Mouse (Mus musculus) naive thymus-derived CD4-positive, alpha-beta T cell, adult 2 months (primary cell): Measurements from ENCODE around the gene Rasgrp1.
A peak's percentile ranks its signal among the peaks of the same experiment; 100 is the strongest.

Experiments
- DNase-seq: peaks from one replicate; pipeline ENCODE4 v3.0.0-alpha.2; 2011; ENCODE audit warnings: low read depth

Rasgrp1 gene

GRCm38 (mm10) chr2:117335552-117336188 is 7.1 kb downstream of the Rasgrp1 start:
- peak; percentile 59 for DNase-seq

DNA sequence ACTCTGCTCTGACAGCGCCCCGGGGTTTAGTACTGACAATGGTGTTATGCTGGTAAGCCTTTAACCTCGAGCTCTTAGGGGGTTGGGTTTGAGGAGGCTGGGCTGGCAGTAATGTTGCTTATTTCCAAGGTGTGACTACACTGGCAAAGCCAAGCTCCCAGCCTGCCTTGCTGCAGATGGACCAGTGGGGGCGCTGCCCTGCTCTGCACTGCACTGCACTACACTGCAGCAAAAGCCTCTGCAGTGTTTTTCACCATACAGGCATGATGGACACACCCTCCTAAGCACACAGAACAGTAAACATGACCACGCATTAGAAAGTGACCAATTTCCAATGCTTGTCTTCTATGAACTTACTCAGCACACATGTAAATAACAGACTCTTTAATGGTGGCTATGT is 11.2 kb downstream of the Rasgrp1 start:
- DNase-seq: peak; percentile 77

DNA sequence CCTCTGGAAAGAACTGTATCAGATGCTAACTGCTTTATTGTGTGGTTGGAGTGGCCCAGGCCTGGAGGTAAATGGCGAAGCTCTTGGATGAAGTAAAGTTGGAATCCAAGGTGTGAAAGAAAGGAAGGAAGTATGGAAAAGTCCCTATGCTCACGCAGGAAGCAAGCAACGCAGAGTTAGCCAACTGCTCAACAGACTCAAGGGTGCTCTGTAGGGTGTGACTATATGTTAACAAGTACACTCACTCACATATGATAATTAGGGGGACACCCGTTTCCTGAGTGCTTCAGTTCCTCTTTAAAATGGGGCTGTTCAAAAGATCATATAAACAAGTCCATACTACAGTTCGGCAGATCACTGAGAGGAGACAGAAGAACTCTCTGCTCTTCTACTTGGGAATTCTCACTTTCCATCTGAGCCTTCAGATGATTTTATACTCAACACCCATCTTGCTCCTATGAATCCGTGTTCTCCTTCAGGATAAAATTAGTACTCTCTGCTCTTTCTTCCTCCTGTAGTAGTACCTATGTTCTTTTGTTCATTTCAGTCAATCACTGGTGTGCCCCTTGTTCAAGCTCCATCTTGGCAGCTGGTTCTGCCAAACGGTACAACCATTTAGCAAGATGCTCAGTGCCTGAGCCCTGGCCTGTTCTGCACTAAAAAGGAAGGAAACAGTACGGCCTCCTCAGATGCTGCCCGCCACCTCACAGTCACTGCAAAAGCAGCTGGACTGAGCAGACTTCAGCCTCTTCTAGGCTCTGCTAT is 14.1 kb downstream of the Rasgrp1 start:
- DNase-seq: peak; percentile 59

GRCm38 (mm10) chr2:117322399-117322798 is 20.4 kb downstream of the Rasgrp1 start:
- DNase-seq: peak; percentile 54

DNA sequence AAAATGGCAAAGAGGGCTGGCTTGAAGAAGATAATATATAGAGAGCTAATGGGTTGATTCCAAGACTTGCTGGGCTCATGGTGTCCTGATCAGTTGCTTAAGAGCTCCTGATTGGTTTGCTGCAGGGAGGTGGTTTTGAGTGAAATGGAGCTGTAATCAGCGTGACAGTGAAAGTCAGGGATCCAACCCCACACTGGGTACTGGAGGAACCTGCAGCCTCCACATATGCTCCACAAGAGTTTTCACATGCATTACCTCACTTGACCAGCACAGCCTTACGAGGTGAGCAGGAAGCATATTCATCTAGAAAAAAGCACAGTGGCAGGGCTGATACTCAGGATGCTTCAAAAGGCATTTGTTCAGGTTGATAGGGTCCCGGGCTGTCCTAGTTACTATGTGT is 21.6 kb downstream of the Rasgrp1 start:
- no peak for DNase-seq

- no peak for DNase-seq
These were observed 23.8 kb downstream of the Rasgrp1 start for GRCm38 (mm10) chr2:117318991-117319390.

DNA sequence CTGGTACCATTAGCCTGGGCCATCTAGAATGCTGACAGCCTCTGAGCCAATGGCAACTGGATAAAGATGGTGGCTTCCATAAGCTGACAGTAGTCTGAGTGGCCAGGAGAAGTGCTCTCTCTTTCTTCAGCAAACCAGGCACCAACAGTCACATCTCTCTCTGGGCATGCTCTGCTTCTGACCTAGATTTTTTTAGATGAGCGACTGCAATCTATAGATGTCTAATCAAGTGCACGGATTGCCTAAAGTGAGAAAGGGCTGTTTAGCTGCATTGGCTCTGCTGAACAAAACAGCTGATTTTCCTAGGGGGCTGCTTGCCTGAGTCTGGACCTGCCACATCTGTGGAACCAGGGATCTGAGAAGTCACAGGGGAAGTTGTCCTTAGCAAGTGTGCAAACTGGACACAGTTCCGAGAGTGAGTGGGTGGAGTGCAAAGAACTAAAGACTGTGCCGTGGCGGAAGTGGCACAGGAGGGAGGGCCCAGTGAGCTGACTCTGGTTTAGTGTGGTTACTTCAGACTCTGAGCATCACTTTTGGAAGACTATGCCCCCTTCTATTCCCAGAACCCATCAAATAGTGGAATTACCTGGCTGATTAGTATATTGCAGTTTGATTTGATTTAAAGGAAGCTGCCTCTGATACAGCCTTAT is 29.1 kb downstream of the Rasgrp1 start:
- DNase-seq: peak; percentile 69

DNA sequence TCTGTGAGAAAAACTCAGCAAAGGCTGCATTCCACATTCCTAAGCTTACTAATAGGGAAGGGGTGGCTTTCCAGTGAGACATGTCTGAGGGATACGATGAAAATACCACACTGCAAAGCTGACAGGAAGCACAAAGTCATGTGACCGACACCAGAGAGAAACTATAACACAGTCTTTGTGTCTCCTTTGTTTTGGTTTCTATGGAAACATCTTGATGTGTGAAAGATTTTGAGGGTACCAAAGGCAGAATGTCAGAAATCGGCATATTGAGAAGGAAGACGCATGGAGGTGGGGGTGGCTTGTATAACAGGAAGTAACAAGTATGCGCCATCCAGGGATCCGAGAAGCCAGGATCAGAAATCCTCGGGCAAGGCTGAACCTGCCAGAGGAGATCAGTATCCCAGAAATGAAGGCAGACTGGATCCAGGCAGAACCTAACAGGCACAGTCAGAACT is 30.3 kb downstream of the Rasgrp1 start:
- peak; percentile 84 for DNase-seq

DNA sequence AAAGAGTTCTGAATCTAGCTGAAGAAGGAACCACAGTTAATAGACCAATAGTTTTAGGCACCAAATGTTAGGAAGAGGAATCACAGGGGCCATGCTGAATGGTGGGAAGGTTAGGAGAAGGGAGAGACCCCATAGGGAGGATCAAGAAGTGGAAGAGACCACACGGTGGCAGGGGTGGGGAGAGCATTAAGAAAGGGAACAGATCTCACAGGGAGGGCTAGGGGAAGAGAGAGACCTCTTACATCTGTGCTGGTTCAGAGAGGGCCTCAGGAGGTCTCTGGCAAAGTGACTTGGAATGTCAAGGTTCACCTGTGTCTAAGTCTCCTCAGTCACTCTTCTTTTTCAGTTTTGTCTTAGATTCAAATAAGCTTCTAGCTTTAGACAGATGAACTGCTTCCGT is 30.8 kb downstream of the Rasgrp1 start:
- DNase-seq: no peak

DNA sequence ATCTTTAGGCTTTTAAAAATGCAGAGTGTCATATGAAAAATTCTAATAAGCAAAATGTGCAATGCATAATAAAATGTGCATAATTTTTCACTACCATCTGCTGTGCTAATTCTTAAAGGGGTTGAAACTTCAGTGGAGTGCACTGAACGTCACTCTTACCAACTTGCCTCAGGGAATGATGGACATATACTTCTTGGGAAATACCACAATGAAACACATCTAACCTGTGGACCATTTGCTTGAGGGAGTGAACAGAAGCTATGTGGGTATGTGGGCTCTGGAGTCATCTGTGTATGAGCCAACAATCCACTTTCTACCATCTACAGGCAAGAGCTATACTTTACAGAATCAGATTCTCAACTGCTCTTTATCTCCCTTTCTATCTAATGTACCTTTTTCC is 31.5 kb downstream of the Rasgrp1 start:
- no peak for DNase-seq

- DNase-seq: no peak
These were observed 33.8 kb downstream of the Rasgrp1 start for GRCm38 (mm10) chr2:117309046-117309445.

GRCm38 (mm10) chr2:117307959-117308358 is 34.8 kb downstream of the Rasgrp1 start:
- DNase-seq: no peak

DNA sequence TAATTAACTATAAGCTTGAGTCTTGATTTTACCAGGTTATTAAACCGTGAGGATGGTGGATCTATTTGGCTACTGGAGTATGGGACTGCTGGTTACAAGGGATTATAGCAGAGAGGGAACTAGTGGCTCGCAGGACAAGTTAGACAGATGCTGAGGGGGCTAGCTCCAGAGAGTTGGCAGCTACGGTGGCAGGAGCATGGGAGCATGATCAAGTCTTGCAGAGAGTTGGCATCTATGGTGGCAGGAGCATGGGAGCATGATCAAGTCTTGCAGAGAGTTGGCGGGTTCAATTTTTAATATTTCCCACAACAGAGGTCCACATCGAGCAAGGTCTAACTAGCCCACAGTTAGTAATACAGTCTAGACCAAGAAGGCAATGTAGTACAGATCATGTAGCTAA is 37.9 kb downstream of the Rasgrp1 start:
- DNase-seq: no peak

DNA sequence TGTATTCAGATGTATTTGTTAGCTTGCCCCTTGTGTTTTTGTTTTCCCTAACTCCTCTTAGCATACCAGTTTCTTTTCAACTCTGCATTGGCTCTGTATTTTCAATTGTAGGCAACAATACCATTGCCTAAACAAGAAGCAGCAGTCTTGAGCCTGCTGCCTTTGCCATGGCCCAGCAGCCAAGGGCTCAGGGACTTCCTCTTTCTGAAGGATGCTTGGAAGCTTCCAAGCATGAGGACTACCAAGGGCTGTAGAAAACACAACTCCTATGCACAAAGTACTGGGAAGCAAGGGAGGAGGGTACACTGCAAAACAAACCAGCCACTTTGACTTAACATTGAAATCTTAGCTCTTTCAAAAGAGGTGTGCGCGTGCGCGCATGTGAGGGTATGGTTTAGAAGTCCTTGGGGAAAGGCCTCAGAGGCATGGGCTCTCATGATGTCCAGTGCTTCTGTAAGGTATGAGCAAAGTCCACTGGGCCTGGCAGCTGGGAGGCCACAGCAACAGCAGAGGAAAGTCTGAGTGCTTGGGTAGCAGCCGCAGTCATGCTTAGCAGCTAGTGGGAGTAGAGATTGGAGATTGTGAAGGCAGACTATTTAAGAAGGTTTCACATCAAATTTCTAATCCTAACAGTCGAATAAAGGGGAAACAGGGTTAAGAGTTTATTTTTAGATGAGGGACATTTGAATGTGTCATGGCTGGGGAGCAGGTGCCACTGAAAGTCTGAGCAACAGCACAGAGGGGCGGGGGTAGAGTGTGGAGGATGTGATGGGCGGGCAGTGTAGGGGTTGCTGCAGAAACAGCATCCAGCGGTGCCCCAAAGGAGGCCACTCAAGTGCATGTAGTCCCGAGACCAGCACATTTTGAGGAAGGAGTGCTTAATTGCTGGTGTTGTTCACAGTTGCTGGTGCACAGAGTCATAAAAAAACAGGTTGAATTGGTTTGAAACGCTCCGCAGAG is 39.1 kb downstream of the Rasgrp1 start:
- DNase-seq: no peak

DNA sequence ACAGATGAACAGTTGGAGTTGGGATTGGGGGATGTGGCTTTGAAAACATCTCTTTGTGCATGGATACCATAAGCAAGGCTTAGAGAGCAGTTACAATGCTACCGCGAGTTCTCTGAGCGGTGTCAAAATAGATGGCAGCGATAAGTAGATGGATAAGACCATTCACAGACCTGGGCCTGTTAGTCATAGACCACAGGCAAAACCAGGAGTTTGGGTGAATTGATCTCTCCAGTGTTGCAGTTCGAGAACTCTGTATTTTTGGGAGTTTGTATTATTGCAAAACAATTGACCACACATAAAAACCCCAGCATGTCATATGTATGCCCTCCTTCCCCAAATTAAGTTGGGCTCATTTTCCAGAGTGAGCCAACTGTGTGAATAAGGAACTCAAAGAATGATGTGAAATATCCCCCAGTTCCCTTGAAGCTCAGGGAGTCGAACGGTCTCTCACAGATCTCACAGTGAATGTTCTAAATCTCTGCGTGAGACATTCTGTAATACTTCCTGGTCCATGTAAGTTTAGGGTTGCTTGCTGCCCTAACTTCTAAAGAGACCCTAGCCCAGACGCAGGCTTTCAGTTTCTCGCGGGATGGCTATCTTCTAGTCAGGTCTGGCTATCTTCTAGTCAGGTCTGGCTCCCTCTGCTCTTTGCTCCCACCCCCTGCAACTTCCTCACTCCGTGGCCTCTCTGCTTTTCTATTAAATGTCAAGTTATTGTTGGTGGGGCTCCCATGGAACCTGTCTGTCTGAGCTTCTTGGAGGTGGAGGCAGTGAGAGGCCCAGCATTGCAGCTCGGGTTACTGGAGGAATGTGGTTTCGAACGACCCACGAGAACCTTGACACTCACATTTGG is 43.0 kb downstream of the Rasgrp1 start:
- DNase-seq: no peak

- no peak for DNase-seq
These were observed 54.5 kb downstream of the Rasgrp1 start for GRCm38 (mm10) chr2:117288291-117288690.

DNA sequence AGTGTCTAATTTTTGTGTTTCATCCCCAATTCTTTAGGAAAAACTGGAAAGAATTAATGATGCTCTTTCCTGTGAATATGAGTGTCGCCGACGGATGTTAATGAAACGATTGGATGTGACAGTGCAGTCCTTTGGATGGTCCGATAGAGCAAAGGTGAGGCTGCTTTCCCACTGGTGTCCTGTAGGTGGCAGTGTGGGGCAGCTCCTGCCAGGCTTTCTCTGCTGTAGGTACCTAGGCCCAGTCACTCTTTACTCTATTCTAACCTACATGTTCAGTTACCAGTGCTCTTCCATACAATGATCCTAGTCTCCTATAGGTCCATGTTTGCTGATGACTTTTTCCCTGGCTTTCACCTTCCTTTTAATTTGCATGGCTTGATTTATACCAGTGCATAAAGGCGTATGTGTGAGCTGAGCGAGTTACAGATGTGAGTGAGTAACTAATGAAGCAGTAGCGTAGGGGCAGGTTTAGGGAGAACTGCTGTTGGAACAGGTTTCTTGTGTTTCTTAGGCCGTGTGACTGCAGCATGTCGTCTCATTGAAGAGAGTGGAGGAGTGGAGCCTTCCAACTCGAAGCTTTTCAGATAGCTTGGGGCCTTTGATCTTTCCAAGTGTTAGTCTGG is 78.9 kb downstream of the Rasgrp1 start:
- DNase-seq: peak; percentile 83

GRCm38 (mm10) chr2:117262184-117262583 is 80.6 kb downstream of the Rasgrp1 start:
- DNase-seq: no peak

DNA sequence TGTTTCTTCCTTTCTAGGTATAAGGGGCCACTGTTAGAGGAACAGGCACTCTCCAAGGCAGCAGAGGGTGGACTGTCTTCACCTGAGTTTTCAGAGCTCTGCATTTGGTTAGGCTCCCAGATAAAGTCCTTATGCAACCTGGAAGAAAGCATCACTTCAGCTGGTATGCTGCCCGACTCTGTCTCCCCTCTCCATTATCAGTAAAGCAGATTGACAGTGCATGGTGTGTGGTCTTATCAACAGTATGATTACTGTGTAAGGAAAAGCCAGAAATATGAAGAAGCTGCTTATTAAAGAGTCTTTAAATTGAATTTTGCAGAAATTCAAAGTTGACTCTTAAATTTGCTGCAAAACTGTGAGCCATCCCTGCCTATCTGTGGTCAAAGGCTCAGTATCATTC is 85.2 kb downstream of the Rasgrp1 start:
- no peak for DNase-seq

DNA sequence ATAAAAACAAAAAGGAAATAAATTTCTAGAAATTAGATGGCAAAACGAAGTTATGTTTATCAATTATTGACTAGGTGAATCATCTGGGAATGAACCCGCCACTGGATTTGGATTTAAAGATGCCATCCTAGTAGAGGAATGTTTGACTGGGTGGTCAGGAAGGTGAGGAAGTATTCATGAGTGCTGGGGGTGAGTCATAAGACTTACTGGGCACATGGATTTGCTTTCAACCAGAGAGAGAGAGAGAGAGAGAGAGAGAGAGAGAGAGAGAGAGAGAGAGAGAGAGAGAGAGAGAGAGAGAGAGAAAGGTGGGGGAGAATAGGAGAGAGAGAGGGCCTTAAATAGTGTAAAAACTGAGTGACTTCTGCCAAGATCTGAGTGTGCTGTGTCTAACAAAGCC is 87.4 kb downstream of the Rasgrp1 start:
- DNase-seq: no peak
